Comparison of ENCODE assay signal across 16 mouse cellular contexts in genomic region chr10:20409181-20409580, GRCm38 (mm10).
DNase-seq lines count a peak whose midpoint lies in the region; ATAC-seq and TF ChIP-seq lines count a peak whose summit lies in the region.
"Had no signal": no experiment of that assay in that cellular context is flagged by ENCODE, and none has a peak within 500 bp of the region (broad histone marks: within the 10 kb centered on the region; RNA-seq: fewer than 3 reads in every experiment).

No protein-coding gene starts in this region.

- H3K27me3 ChIP-seq in C2C12 (ENCODE audit: control insufficient read depth, insufficient read depth, insufficient read length), result no peaks in the 10 kb centered on the region
- H3K27me3 ChIP-seq in heart, embryonic 13.5 days (replicated peaks), result no peaks in the 10 kb centered on the region
- H3K27me3 ChIP-seq in lung, embryonic 14.5 days (ENCODE audit: insufficient read depth, low read length), result no peaks in the 10 kb centered on the region
- no peaks in the 10 kb centered on the region for H3K27me3 ChIP-seq in forebrain, embryonic 16.5 days (replicated peaks; ENCODE audit: control insufficient read depth, insufficient read depth, low read length)
- H3K27me3 ChIP-seq: CH12.LX; embryonic facial prominence, embryonic 12.5 days; limb, embryonic 15.5 days; midbrain, embryonic 12.5 days; neural tube, embryonic 15.5 days had no signal

- intact Hi-C loops in left cerebral cortex, postnatal 36 days (cut with DNase I), result loop anchor here (5.0 kb wide), 1 partner anchor 518 kb away; no protein-coding TSS in a partner anchor

- ATAC-seq in heart, embryonic 13.5 days (ENCODE audit: extremely low read depth, insufficient number of reproducible peaks, low FRiP score, low TSS enrichment), result peak; percentile 68; the same call in 1 of the 2 replicates
- ATAC-seq in lung, embryonic 14.5 days (ENCODE audit: insufficient read depth), result peak; percentile 79
- no peak for ATAC-seq in forebrain, embryonic 16.5 days
- ATAC-seq in frontal cortex, adult (ENCODE audit: low TSS enrichment), result no peak

- H3K9me3 ChIP-seq in heart, embryonic 13.5 days, result no peaks in the 10 kb centered on the region
- H3K9me3 ChIP-seq in lung, embryonic 14.5 days (ENCODE audit: low read depth, low read length), result no peaks in the 10 kb centered on the region
- no peaks in the 10 kb centered on the region for H3K9me3 ChIP-seq in forebrain, embryonic 16.5 days (ENCODE audit: control insufficient read depth, low read length)
- H3K9me3 ChIP-seq: limb, embryonic 15.5 days; midbrain, embryonic 12.5 days had no signal

- no peak for TF ChIP-seq CTCF in C2C12 (IDR thresholded peaks at IDR 0.05; ENCODE audit: control insufficient read depth, insufficient read depth, insufficient read length)
- no peak for TF ChIP-seq CTCF in lung, embryonic 14.5 days (IDR thresholded peaks at IDR 0.05; ENCODE audit: low read depth)

- H3K27ac ChIP-seq in heart, embryonic 13.5 days (replicated peaks), result peak overlapping the region; percentile 85
- peak overlapping the region; percentile 78 for H3K27ac ChIP-seq in lung, embryonic 14.5 days (ENCODE audit: low read depth)
- H3K27ac ChIP-seq in forebrain, embryonic 16.5 days (ENCODE audit: low read length), result no peak overlapping the region
- H3K27ac ChIP-seq: embryonic facial prominence, embryonic 12.5 days; limb, embryonic 15.5 days; midbrain, embryonic 12.5 days; neural tube, embryonic 15.5 days had no signal

- H3K4me1 ChIP-seq in heart, embryonic 13.5 days, result peaks cover 27% of the 10 kb centered on the region
- H3K4me1 ChIP-seq in lung, embryonic 14.5 days (ENCODE audit: insufficient read depth), result 0 out of 2 replicates have a peak, but pooled peaks cover 3% of the 10 kb centered on the region
- no peaks in the 10 kb centered on the region for H3K4me1 ChIP-seq in forebrain, embryonic 16.5 days (replicated peaks; ENCODE audit: control insufficient read depth, insufficient read depth, low read length)
- H3K4me1 ChIP-seq: embryonic facial prominence, embryonic 12.5 days; midbrain, embryonic 12.5 days; neural tube, embryonic 15.5 days had no signal

- DNase-seq in adrenal gland, postnatal 14 days, result peak; percentile 55
- peak; percentile 74 for DNase-seq in lung, embryonic 14.5 days
- DNase-seq in spleen, postnatal 10 days (ENCODE audit: low spot score in 2 of 2), result no peak
- DNase-seq in left cerebral cortex, postnatal 36 days (ENCODE audit: low spot score in 2 of 2), result no peak
- DNase-seq: cerebellum, adult 18-20 months; kidney, postnatal 14 days; right cerebral cortex, postnatal 4 days had no signal

- H3K9ac ChIP-seq in heart, embryonic 13.5 days, result no peak overlapping the region
- no peak overlapping the region for H3K9ac ChIP-seq in lung, embryonic 14.5 days
- H3K9ac ChIP-seq in forebrain, embryonic 16.5 days (replicated peaks; ENCODE audit: low read depth, low read length), result no peak overlapping the region
- H3K9ac ChIP-seq: embryonic facial prominence, embryonic 12.5 days; limb, embryonic 15.5 days; midbrain, embryonic 12.5 days; neural tube, embryonic 15.5 days had no signal

- no peak overlapping the region for H3K4me3 ChIP-seq in C2C12 (ENCODE audit: insufficient read depth, poor library complexity, severe bottlenecking)
- no peak overlapping the region for H3K4me3 ChIP-seq in heart, embryonic 13.5 days
- H3K4me3 ChIP-seq in lung, embryonic 14.5 days (ENCODE audit: low read depth, low read length), result no peak overlapping the region
- H3K4me3 ChIP-seq in forebrain, embryonic 16.5 days (replicated peaks; ENCODE audit: low read length), result no peak overlapping the region
- H3K4me3 ChIP-seq: embryonic facial prominence, embryonic 12.5 days; limb, embryonic 15.5 days; midbrain, embryonic 12.5 days; neural tube, embryonic 15.5 days had no signal

- WGBS in heart, embryonic 13.5 days, result 31% methylated on average over 10 of the region's 10 CpGs
- 37% methylated on average over 10 of the region's 10 CpGs for WGBS in lung, embryonic 14.5 days
- WGBS in forebrain, embryonic 16.5 days, result 92% methylated on average over 10 of the region's 10 CpGs

- no peak overlapping the region for H3ac ChIP-seq in C2C12 (ENCODE audit: control insufficient read depth, insufficient read length, low read depth)

- no peaks in the 10 kb centered on the region for H3K79me3 ChIP-seq in C2C12 (ENCODE audit: low read depth)

- no peaks in the 10 kb centered on the region for H3K79me2 ChIP-seq in C2C12 (ENCODE audit: control insufficient read depth, insufficient read depth)

- H3K36me3 ChIP-seq in C2C12 (ENCODE audit: control insufficient read depth, insufficient read depth), result no peaks in the 10 kb centered on the region
- peaks cover 45% of the 10 kb centered on the region for H3K36me3 ChIP-seq in heart, embryonic 13.5 days
- H3K36me3 ChIP-seq in lung, embryonic 14.5 days (ENCODE audit: insufficient read depth), result no peaks in the 10 kb centered on the region
- no peaks in the 10 kb centered on the region for H3K36me3 ChIP-seq in forebrain, embryonic 16.5 days (ENCODE audit: control insufficient read depth, insufficient read depth)
- H3K36me3 ChIP-seq: midbrain, embryonic 12.5 days; neural tube, embryonic 15.5 days had no signal

- H3K4me2 ChIP-seq in heart, embryonic 13.5 days, result no peak overlapping the region
- no peak overlapping the region for H3K4me2 ChIP-seq in lung, embryonic 14.5 days
- no peak overlapping the region for H3K4me2 ChIP-seq in forebrain, embryonic 16.5 days (ENCODE audit: low read length)
- H3K4me2 ChIP-seq: embryonic facial prominence, embryonic 12.5 days; limb, embryonic 15.5 days; midbrain, embryonic 12.5 days; neural tube, embryonic 15.5 days had no signal

TF ChIP-seq in C2C12, 6 proteins besides CTCF, POLR2A, EP300 and RAD21:
- no peak for TF ChIP-seq CEBPB (IDR thresholded peaks at IDR 0.05; ENCODE audit: low read depth)
- TF ChIP-seq MYOD1 (IDR thresholded peaks at IDR 0.05; ENCODE audit: control insufficient read depth, insufficient read length, low read depth), result no peak
- TF ChIP-seq USF1 (IDR thresholded peaks at IDR 0.05; ENCODE audit: low read depth), result peak; percentile 83

Comparison
In these comparisons a context has a peak if more than half of its experiments do, and no peak if none do; other contexts are left out.
1. DNase-seq: peak in adrenal gland, postnatal 14 days (single experiment) and lung, embryonic 14.5 days (single experiment); none in spleen, postnatal 10 days (0 of 2) and left cerebral cortex, postnatal 36 days (0 of 2).
2. ATAC-seq: peak in heart, embryonic 13.5 days (single experiment) and lung, embryonic 14.5 days (single experiment); none in forebrain, embryonic 16.5 days (single experiment) and frontal cortex, adult (single experiment).